Mouse (Mus musculus) thymus, adult 2 months (tissue): ENCODE results near the gene Lrrc25. TPM values are rescaled to one million over a fixed set of nuclear protein-coding genes. Genes with fewer than 3 reads are reported as not detected.

Source experiments
- DNase-seq: peaks from one replicate; pipeline ENCODE4 v3.0.0; 2021
- H3K27ac ChIP-seq: fragments of 200-500 bp; 2 replicates; pipeline ENCODE4 v1.5.1; 2012; ENCODE audit warnings: low read length, control low read depth; ENCODE audit not compliant: control insufficient read depth, insufficient read depth
- H3K27me3 ChIP-seq: fragments of 200-500 bp; 2 replicates; pipeline ENCODE4 v1.6.1; 2012; ENCODE audit warnings: mild to moderate bottlenecking, low read length, moderate library complexity, mixed read lengths; ENCODE audit not compliant: control insufficient read depth, insufficient read depth
- H3K36me3 ChIP-seq: fragments of 200-500 bp; 2 replicates; pipeline ENCODE4 v1.6.1; 2012; ENCODE audit warnings: mild to moderate bottlenecking, low read length, moderate library complexity; ENCODE audit not compliant: control insufficient read depth, insufficient read depth
- H3K4me1 ChIP-seq: fragments of 200-500 bp; replicated peaks from 2 replicates; pipeline ENCODE4 v1.6.1; 2012; ENCODE audit warnings: low read length; ENCODE audit not compliant: control insufficient read depth, insufficient read depth
- H3K4me3 ChIP-seq: fragments of 200-500 bp; 2 replicates; pipeline ENCODE4 v1.5.1; 2012; ENCODE audit warnings: mild to moderate bottlenecking, low read length, control low read depth, moderate library complexity; ENCODE audit not compliant: control insufficient read depth, insufficient read depth
- CTCF ChIP-seq: fragments of 200-500 bp; IDR thresholded peaks from 2 replicates; pipeline ENCODE4 v1.5.1; 2012; ENCODE audit warnings: mild to moderate bottlenecking, control low read depth, low read length, moderate library complexity, borderline replicate concordance; ENCODE audit not compliant: control insufficient read depth, poor library complexity, insufficient read depth; ENCODE audit errors: extremely low read depth
- POLR2A ChIP-seq: fragments of 200-500 bp; IDR thresholded peaks from 2 replicates; pipeline ENCODE4 v1.6.1; 2012; ENCODE audit warnings: mild to moderate bottlenecking, low read length, control low read depth, moderate library complexity; ENCODE audit not compliant: control insufficient read depth, poor library complexity, insufficient read depth; ENCODE audit errors: extremely low read depth
- WGBS: fragments of 180-500 bp; shearing (Covaris S2); methylation state at CpG from one replicate; pipeline ENCODE4 v1.1.7; 2018; 5-methylcytosine and 5-hydroxymethylcytosine counted together
- polyA plus RNA-seq: library from polyadenylated mRNA; depleted of rRNA; stranded (reverse); fragments of >200 nt; gene quantifications from 2 replicates; pipeline ENCODE4 v1.2.3, GENCODE M21; 2012

Lrrc25 gene
- polyA plus RNA-seq, 1 experiment, result 18.5 TPM

- no peak for DNase-seq
- TF ChIP-seq POLR2A, result no peak
- no peak for TF ChIP-seq CTCF
- Histone ChIP-seq H3K27me3 (no peaks in the 10 kb centered on the region), H3K4me1 (peaks cover 22% of the 10 kb centered on the region), H3K4me3 (no peak overlapping the region), H3K36me3 (peaks cover 12% of the 10 kb centered on the region; the same call in 1 of the 2 replicates), H3K27ac (no peak overlapping the region)
Observed at GRCm38 (mm10) chr8:70646775-70647174, 30.8 kb downstream of the Lrrc25 start.

- Histone ChIP-seq H3K27ac (no peak overlapping the region), H3K4me1 (peaks cover 22% of the 10 kb centered on the region), H3K4me3 (no peak overlapping the region), H3K27me3 (no peaks in the 10 kb centered on the region), H3K36me3 (peaks cover 14% of the 10 kb centered on the region; the same call in 1 of the 2 replicates)
- no peak for DNase-seq
- TF ChIP-seq CTCF, result no peak
- no peak for TF ChIP-seq POLR2A
- 88% methylated on average over 8 of the region's 8 CpGs for WGBS
Observed at GRCm38 (mm10) chr8:70647343-70648163, 31.6 kb downstream of the Lrrc25 start.

GRCm38 (mm10) chr8:70648164-70648442 is 32.1 kb downstream of the Lrrc25 start:
- Histone ChIP-seq H3K4me3 (no peak overlapping the region), H3K27ac (no peak overlapping the region), H3K36me3 (peaks cover 14% of the 10 kb centered on the region; the same call in 1 of the 2 replicates), H3K4me1 (peaks cover 22% of the 10 kb centered on the region), H3K27me3 (no peaks in the 10 kb centered on the region)
- TF ChIP-seq POLR2A, result no peak
- 44% methylated on average over 1 of the region's 1 CpGs for WGBS
- DNase-seq, result no peak

- H3K27ac ChIP-seq, result no peak overlapping the region
- no peak for DNase-seq
- TF ChIP-seq POLR2A (no peak), CTCF (no peak)
- peaks cover 14% of the 10 kb centered on the region; the same call in 1 of the 2 replicates for H3K36me3 ChIP-seq
- H3K4me1 ChIP-seq, result peaks cover 22% of the 10 kb centered on the region
- 77% methylated on average over 3 of the region's 3 CpGs for WGBS
- no peak overlapping the region for H3K4me3 ChIP-seq
- no peaks in the 10 kb centered on the region for H3K27me3 ChIP-seq
Observed at GRCm38 (mm10) chr8:70648921-70649320, 33.0 kb downstream of the Lrrc25 start.

GRCm38 (mm10) chr8:70649324-70649723 is 33.4 kb downstream of the Lrrc25 start:
- Histone ChIP-seq H3K27me3 (no peaks in the 10 kb centered on the region), H3K4me1 (peaks cover 22% of the 10 kb centered on the region), H3K27ac (no peak overlapping the region), H3K4me3 (no peak overlapping the region), H3K36me3 (peaks cover 14% of the 10 kb centered on the region; the same call in 1 of the 2 replicates)
- DNase-seq, result no peak
- TF ChIP-seq POLR2A, result no peak
- no peak for TF ChIP-seq CTCF
- 52% methylated on average over 4 of the region's 4 CpGs for WGBS

GRCm38 (mm10) chr8:70650351-70650750 is 34.4 kb downstream of the Lrrc25 start:
- peaks cover 12% of the 10 kb centered on the region for H3K4me1 ChIP-seq
- H3K4me3 ChIP-seq, result no peak overlapping the region
- TF ChIP-seq CTCF, result no peak
- TF ChIP-seq POLR2A, result no peak
- 97% methylated on average over 17 of the region's 17 CpGs for WGBS
- H3K36me3 ChIP-seq, result peaks cover 14% of the 10 kb centered on the region; the same call in 1 of the 2 replicates
- no peak for DNase-seq
- no peak overlapping the region for H3K27ac ChIP-seq
- no peaks in the 10 kb centered on the region for H3K27me3 ChIP-seq

GRCm38 (mm10) chr8:70653226-70653625 is 37.3 kb downstream of the Lrrc25 start:
- Histone ChIP-seq H3K36me3 (peaks cover 14% of the 10 kb centered on the region; the same call in 1 of the 2 replicates), H3K4me1 (no peaks in the 10 kb centered on the region; the same call in 1 of the 2 replicates), H3K27ac (no peak overlapping the region), H3K4me3 (no peak overlapping the region), H3K27me3 (no peaks in the 10 kb centered on the region)
- TF ChIP-seq POLR2A (no peak), CTCF (peak; percentile 66; the same call in 1 of the 2 replicates)
- DNase-seq, result peak; percentile 57
- 37% methylated on average over 2 of the region's 2 CpGs for WGBS
